Mouse (Mus musculus) kidney, embryonic 16.5 days (tissue): ENCODE data around the gene Bst1. TPM values are rescaled to one million over a fixed set of nuclear protein-coding genes. Genes with fewer than 3 reads are reported as not detected.
A peak's percentile ranks its signal among the peaks of the same experiment; 100 is the strongest.

Experiments
- ATAC-seq: fragments of 200-750 bp; cut with Nextera tagmentation; 2 replicates; pipeline ENCODE4 v1.8.0; 2017; ENCODE audit warnings: moderate TSS enrichment; ENCODE audit not compliant: low FRiP score, low TSS enrichment
- H3K27ac ChIP-seq: fragments of 300-500 bp; sonication (generic); 2 replicates; pipeline ENCODE4 v1.5.1; 2014; ENCODE audit warnings: low read length
- H3K27me3 ChIP-seq: fragments of 300-500 bp; sonication (generic); 2 replicates; pipeline ENCODE4 v1.6.1; 2014; ENCODE audit warnings: low read length, control low read depth, mixed read lengths; ENCODE audit not compliant: insufficient read depth
- H3K36me3 ChIP-seq: fragments of 300-500 bp; sonication (generic); 2 replicates; pipeline ENCODE4 v1.6.1; 2014; ENCODE audit warnings: low read length, control low read depth, mixed read lengths; ENCODE audit not compliant: insufficient read depth
- H3K4me1 ChIP-seq: fragments of 300-500 bp; sonication (generic); 2 replicates; pipeline ENCODE4 v1.6.1; 2014; ENCODE audit warnings: low read length, control low read depth, mixed read lengths; ENCODE audit not compliant: insufficient read depth
- H3K4me2 ChIP-seq: fragments of 300-500 bp; sonication (generic); replicated peaks from 2 replicates; pipeline ENCODE4 v1.6.1; 2014; ENCODE audit warnings: low read depth, low read length
- H3K4me3 ChIP-seq: fragments of 300-500 bp; sonication (generic); 2 replicates; pipeline ENCODE4 v1.5.1; 2014; ENCODE audit warnings: mild to moderate bottlenecking, low read length
- H3K9ac ChIP-seq: fragments of 300-500 bp; sonication (generic); replicated peaks from 2 replicates; pipeline ENCODE4 v1.6.1; 2014; ENCODE audit warnings: low read length
- H3K9me3 ChIP-seq: fragments of 300-500 bp; sonication (generic); 2 replicates; pipeline ENCODE4 v1.6.1; 2016; ENCODE audit warnings: low read length, control low read depth
- WGBS: fragments of 180-500 bp; shearing (Covaris S2); extraction: QIAGEN DNeasy Blood & Tissue Kit; methylation state at CpG from one replicate; pipeline ENCODE4 v1.1.7; 2014; 5-methylcytosine and 5-hydroxymethylcytosine counted together
- polyA plus RNA-seq: library from polyadenylated mRNA; unstranded; fragments of >200 nt; fragmentation: Nextera tagmentation; extraction: Ambion mirVana; gene quantifications from 2 replicates; pipeline ENCODE4 v1.2.1, GENCODE M21; 2015

Bst1 gene
- polyA plus RNA-seq, 1 experiment from 2014 or later, result 0.47 TPM

DNA sequence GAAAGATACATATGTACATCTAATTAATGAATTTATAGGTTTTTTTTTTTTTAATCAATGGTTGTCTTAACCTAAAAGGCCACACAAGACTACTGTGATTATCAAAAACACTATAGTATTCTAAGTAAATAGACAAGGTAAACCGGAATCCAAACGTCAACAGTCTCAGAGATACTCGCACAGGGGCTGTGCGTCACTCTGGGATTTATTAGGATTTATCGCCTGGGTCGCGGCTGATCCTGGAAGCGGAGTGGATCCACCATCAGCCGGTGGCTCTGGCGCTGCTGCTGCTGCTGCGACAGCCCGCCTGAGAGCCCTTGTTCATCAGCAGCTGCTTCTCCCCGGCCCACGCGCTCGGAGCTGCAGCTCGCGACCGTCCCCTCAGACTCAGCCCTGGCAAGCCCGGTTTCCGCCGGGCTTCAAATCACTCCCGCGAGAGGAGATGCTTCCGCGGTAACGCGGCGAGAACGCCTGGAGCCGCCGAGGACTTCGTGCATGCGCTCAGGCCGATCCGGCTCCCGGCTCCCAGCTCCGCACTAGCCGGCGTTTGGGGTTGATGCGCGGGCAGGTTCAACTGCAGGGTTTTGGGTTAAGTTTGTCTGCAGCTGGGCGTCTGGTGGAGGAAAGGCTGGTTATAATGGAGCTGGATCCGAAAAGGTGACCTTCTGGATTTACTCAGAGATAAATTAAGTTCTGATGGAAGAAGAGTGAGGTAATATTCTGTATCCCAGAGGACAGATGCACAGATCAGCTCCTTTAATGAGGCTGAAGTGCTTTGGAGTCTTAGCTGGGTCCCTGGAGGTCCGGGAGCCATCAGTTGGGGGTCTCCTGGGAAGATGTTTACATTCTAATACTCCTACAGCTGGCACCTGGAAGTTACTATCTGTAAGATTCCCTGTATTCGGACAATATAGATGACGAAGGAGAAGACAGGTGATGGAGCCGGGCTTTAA is 10.7 kb upstream of the Bst1 start:
- H3K9me3 ChIP-seq, result no peaks in the 10 kb centered on the region
- WGBS, result 4% methylated on average over 48 of the region's 48 CpGs

DNA sequence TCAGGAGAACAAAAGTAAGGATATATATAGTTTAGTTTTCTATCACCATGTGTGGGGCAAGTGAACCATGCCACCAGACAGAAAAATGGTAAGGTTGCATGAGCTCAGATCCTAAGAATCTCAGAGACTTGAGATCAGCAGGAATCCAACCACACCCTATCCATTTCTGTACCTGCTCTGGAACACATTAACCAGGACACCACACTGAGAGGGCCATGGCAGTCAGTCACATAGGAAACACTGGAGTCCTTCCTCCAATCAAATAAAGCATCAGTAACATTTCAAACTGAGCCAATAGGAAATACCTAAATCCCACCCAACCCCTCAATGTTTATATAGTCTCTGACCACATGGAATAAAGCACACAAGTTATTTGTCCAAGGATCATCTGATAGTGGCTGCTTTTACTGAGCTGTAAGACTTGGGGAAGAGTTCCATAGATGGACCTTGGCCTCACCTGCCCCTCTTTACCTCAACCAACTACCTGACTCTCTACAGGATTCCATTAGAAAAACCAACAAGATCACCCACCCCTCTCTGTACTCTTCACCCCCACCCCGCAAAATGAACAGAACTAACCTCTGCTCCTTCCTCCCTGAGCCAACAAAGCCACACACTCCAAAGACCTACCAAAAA is 8.1 kb upstream of the Bst1 start:
- Histone ChIP-seq H3K4me2 (no peak overlapping the region), H3K4me1 (peaks cover 4% of the 10 kb centered on the region; the same call in 1 of the 2 replicates), H3K27ac (no peak overlapping the region), H3K4me3 (no peak overlapping the region), H3K27me3 (no peaks in the 10 kb centered on the region), H3K9ac (no peak overlapping the region), H3K9me3 (no peaks in the 10 kb centered on the region), H3K36me3 (no peaks in the 10 kb centered on the region)
- no peak for ATAC-seq
- 89% methylated on average over 1 of the region's 1 CpGs for WGBS

More for the DNA sequence above, 10.7 kb upstream of the Bst1 start:
- Histone ChIP-seq H3K27ac (peak overlapping the region; percentile 68; the same call in 1 of the 2 replicates), H3K4me1 (peaks cover 4% of the 10 kb centered on the region; the same call in 1 of the 2 replicates), H3K9ac (peak overlapping the region; percentile 79), H3K27me3 (no peaks in the 10 kb centered on the region), H3K4me3 (peak overlapping the region; percentile 49), H3K36me3 (no peaks in the 10 kb centered on the region), H3K4me2 (peak overlapping the region; percentile 85)
- peak; percentile 97 for ATAC-seq

DNA sequence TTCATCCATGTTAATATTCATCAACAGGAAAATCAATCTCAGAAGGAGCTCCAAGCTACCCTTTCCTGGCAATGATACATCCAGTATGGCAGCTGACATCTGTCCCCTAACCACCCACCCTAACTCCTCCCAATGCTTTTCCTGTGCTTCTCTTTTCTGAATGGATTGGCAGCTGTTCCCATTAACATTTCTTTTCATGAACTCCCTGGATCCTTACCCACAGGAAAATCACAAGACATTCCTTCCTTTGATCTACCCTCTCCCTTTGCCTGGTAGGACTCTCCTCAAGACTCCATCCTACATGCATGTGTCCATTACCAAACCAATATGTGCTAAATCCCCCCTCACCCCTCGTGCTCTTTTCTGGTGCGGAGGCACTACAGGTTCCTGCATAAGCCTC is 4.1 kb upstream of the Bst1 start:
- H3K4me2 ChIP-seq, result no peak overlapping the region
- no peaks in the 10 kb centered on the region for H3K36me3 ChIP-seq
- no peak for ATAC-seq
- H3K9me3 ChIP-seq, result no peaks in the 10 kb centered on the region
- 92% methylated on average over 2 of the region's 2 CpGs for WGBS
- no peaks in the 10 kb centered on the region for H3K4me1 ChIP-seq
- H3K4me3 ChIP-seq, result no peak overlapping the region
- H3K27me3 ChIP-seq, result no peaks in the 10 kb centered on the region
- H3K27ac ChIP-seq, result no peak overlapping the region
- H3K9ac ChIP-seq, result no peak overlapping the region

DNA sequence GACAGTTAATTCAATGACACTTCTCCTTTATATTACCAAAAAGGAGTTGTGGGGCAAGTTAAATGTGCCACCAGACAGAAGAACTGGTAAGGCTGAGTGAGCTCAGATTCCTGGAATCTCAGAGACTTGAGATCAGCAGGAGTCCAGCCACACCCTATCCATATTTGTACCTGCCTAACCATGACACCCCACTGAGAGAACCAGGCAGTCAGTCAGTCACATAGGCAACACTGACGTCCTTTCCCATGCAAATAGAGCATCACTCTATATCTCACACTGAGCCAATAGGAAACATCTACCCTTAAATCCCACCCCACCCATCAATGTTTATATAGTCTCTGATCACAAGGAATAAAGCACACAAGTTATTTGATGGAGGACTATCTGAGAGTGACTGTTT is 2.9 kb upstream of the Bst1 start:
- ATAC-seq, result no peak
- Histone ChIP-seq H3K4me1 (no peaks in the 10 kb centered on the region), H3K9ac (no peak overlapping the region), H3K27ac (no peak overlapping the region), H3K36me3 (no peaks in the 10 kb centered on the region), H3K4me3 (no peak overlapping the region), H3K4me2 (no peak overlapping the region), H3K9me3 (no peaks in the 10 kb centered on the region), H3K27me3 (no peaks in the 10 kb centered on the region)
- WGBS, result 77% methylated on average over 1 of the region's 1 CpGs

DNA sequence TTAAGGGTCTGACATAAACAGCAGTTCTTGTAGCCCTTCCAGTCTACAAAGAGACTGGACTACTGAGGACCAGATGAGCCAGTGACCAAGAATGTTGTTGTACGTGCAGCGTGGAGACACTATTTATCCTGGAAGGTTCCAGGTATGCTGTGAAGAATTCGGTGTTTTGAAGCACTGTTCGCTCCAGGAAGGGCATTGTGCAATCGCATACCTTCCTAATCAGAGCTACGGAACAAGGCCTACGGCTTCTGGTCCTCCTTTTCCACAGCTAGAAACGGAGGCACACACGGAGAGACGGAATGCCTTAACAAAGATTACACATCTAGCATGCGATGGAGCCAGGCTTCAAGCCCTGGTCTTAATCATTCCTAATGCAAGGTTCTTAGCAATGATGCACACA is 2.1 kb downstream of the Bst1 start:
- H3K4me2 ChIP-seq, result no peak overlapping the region
- no peaks in the 10 kb centered on the region for H3K36me3 ChIP-seq
- H3K27ac ChIP-seq, result no peak overlapping the region
- no peak overlapping the region for H3K4me3 ChIP-seq
- ATAC-seq, result no peak
- H3K9me3 ChIP-seq, result no peaks in the 10 kb centered on the region
- no peaks in the 10 kb centered on the region for H3K4me1 ChIP-seq
- no peaks in the 10 kb centered on the region for H3K27me3 ChIP-seq
- 91% methylated on average over 11 of the region's 11 CpGs for WGBS
- no peak overlapping the region for H3K9ac ChIP-seq

DNA sequence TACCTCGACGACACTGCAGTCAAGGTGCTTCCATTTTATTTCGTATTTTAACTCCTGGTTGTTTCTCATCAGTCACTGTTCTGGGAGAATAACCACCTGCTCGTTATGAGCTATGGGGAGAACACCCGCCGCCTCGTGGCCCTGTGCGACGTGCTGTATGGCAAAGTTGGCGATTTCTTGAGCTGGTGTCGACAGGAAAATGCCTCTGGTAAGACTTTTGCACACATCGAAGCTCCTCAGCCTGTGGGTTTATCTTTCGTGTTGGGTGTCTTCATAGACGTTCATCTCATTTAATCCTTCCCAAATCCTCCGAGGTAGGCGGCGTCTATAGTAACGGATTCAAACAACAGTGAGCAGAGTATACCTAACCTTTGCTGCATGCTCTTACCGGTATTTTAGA is 2.9 kb downstream of the Bst1 start, which contains the start of gene Fbxl5:
Fbxl5 (minus strand) TSS at position 101 of the 400 bp plus-strand sequence.
- H3K9ac ChIP-seq, result no peak within 1 kb of the TSS
- H3K27me3 ChIP-seq, result no peaks in the 10 kb centered on the region
- no peak within 1 kb of the TSS for H3K27ac ChIP-seq
- H3K4me2 ChIP-seq, result no peak within 1 kb of the TSS
- H3K4me3 ChIP-seq, result no peak within 1 kb of the TSS
- ATAC-seq, result no peak
- H3K4me1 ChIP-seq, result no peaks in the 10 kb centered on the region
- no peaks in the 10 kb centered on the region for H3K36me3 ChIP-seq
- 86% methylated on average over 19 of the region's 19 CpGs for WGBS
- no peaks in the 10 kb centered on the region for H3K9me3 ChIP-seq

DNA sequence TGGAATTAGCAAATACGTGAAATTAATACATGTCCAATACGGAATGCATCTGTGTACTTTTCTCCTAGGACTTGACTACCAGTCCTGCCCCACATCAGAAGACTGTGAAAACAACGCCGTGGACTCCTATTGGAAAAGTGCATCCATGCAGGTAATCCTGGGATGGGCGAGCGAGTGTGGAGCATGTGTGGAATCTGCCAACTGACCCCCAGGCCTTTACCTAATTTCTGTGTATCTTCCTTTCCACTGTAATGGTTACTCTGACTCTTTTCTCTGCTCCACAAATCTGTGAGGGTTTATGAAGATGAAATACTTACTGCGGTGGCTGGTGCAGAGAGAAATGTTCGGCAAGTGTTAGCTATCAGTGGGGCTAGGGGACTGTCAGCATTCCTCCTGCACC is 3.5 kb downstream of the Bst1 start:
- H3K9me3 ChIP-seq, result no peaks in the 10 kb centered on the region
- H3K27ac ChIP-seq, result no peak overlapping the region
- H3K4me1 ChIP-seq, result no peaks in the 10 kb centered on the region
- H3K9ac ChIP-seq, result no peak overlapping the region
- 86% methylated on average over 8 of the region's 8 CpGs for WGBS
- ATAC-seq, result no peak
- no peak overlapping the region for H3K4me2 ChIP-seq
- H3K4me3 ChIP-seq, result no peak overlapping the region
- H3K36me3 ChIP-seq, result no peaks in the 10 kb centered on the region
- no peaks in the 10 kb centered on the region for H3K27me3 ChIP-seq

DNA sequence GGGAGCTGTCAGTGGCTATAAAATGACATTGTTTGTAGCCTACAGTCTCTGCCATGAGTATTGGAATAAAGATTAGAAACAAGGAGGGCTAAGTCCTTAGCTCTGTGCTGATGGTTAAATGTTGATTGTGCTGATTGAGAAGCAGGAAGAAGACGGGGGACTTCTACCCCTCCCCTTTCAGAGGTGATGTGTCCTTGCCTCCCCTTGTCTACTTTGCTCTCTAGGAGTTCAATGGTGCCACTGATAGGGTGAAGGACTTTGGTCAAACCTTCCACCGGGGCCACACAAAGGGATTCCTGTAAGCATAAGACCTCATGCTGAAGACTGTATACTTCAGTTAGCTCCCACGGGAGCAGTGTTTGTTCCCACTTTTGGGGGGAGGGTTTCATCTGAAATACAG is 4.1 kb downstream of the Bst1 start:
- ATAC-seq, result no peak
- H3K27ac ChIP-seq, result no peak overlapping the region
- H3K9me3 ChIP-seq, result no peaks in the 10 kb centered on the region
- no peaks in the 10 kb centered on the region for H3K36me3 ChIP-seq
- H3K4me3 ChIP-seq, result no peak overlapping the region
- H3K4me2 ChIP-seq, result no peak overlapping the region
- WGBS, result 83% methylated on average over 3 of the region's 3 CpGs
- H3K9ac ChIP-seq, result no peak overlapping the region
- no peaks in the 10 kb centered on the region for H3K27me3 ChIP-seq
- no peaks in the 10 kb centered on the region for H3K4me1 ChIP-seq

DNA sequence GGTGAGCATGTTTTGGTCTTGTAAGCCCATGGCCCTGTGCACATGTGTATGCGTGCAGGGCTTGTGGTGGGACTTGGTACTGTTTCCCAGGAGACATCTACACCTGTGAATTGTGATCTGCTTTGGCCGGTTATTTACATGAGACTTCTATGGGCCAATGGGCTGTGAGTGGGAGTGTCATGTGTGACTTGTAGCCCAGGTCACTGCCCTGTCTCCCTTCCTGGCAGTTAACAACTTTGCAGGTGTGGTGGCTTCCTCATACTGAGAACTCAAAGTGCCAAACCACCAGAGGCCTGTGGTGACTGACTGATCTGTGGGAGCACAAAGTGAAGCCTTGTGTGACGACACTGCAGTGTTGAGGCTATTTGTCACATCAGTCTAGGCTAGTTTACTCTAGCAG is 5.9 kb downstream of the Bst1 start:
- WGBS, result 63% methylated on average over 3 of the region's 3 CpGs
- Histone ChIP-seq H3K36me3 (no peaks in the 10 kb centered on the region), H3K27ac (no peak overlapping the region), H3K9me3 (no peaks in the 10 kb centered on the region), H3K9ac (no peak overlapping the region), H3K4me2 (no peak overlapping the region), H3K4me1 (no peaks in the 10 kb centered on the region), H3K4me3 (no peak overlapping the region), H3K27me3 (no peaks in the 10 kb centered on the region)
- no peak for ATAC-seq

DNA sequence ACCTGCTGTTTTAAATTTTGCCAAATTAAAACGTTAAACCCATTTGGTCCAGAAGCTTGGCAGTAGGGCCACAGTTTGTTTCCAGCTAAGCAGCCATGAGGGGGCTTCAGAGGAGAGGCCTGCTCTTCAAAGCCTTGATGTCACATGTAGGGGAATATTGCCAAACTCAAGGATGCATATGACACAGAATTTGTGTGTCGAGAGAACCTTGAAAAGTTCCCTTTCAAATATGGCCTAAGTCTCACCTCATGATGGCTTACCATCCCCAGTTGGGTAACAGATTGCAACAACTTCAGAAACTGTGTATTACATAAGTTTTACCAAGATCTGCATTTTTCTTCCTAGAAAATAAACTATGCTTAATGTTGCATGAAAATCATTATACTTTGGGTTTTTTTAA is 8.2 kb downstream of the Bst1 start:
- no peak overlapping the region for H3K4me2 ChIP-seq
- no peaks in the 10 kb centered on the region for H3K4me1 ChIP-seq
- no peaks in the 10 kb centered on the region for H3K27me3 ChIP-seq
- WGBS, result 90% methylated on average over 2 of the region's 2 CpGs
- no peaks in the 10 kb centered on the region for H3K9me3 ChIP-seq
- no peak overlapping the region for H3K4me3 ChIP-seq
- H3K36me3 ChIP-seq, result no peaks in the 10 kb centered on the region
- no peak for ATAC-seq
- H3K27ac ChIP-seq, result no peak overlapping the region
- no peak overlapping the region for H3K9ac ChIP-seq
